Mouse (Mus musculus): ENCODE data around the gene Polr2h.
A peak's percentile ranks its signal among the peaks of the same experiment; 100 is the strongest.

The Polr2h gene

GRCm38 (mm10) chr16:20701729-20702521, 15.5 kb upstream of the Polr2h start:
- DNase-seq = no peak

GRCm38 (mm10) chr16:20702522-20702893, 15.0 kb upstream of the Polr2h start:
- peak; percentile 69 for DNase-seq

GRCm38 (mm10) chr16:20703071-20703470, 14.4 kb upstream of the Polr2h start:
- no peak for DNase-seq

GRCm38 (mm10) chr16:20703699-20704400, 13.6 kb upstream of the Polr2h start:
- no peak for DNase-seq

GRCm38 (mm10) chr16:20705786-20706185, 11.7 kb upstream of the Polr2h start:
- no peak for DNase-seq

- no peak for DNase-seq
Measured at GRCm38 (mm10) chr16:20706407-20707055, 10.9 kb upstream of the Polr2h start.

GRCm38 (mm10) chr16:20708220-20708938, 9.1 kb upstream of the Polr2h start:
- DNase-seq = no peak

- DNase-seq = peak; percentile 12
Measured at GRCm38 (mm10) chr16:20708939-20709734, 8.3 kb upstream of the Polr2h start.

GRCm38 (mm10) chr16:20710370-20710769, 7.1 kb upstream of the Polr2h start:
- DNase-seq = no peak

GRCm38 (mm10) chr16:20710810-20711209, 6.7 kb upstream of the Polr2h start:
- no peak for DNase-seq

GRCm38 (mm10) chr16:20712190-20712589, 5.3 kb upstream of the Polr2h start:
- DNase-seq = no peak

- DNase-seq = no peak
Measured at GRCm38 (mm10) chr16:20712889-20713288, 4.6 kb upstream of the Polr2h start.

GRCm38 (mm10) chr16:20714307-20715080, 3.0 kb upstream of the Polr2h start:
- no peak for DNase-seq

GRCm38 (mm10) chr16:20715161-20715560, 2.3 kb upstream of the Polr2h start:
- no peak for DNase-seq

GRCm38 (mm10) chr16:20715566-20715965, 1.9 kb upstream of the Polr2h start:
- no peak for DNase-seq

GRCm38 (mm10) chr16:20715976-20716840, 1.3 kb upstream of the Polr2h start:
- peak; percentile 86 for DNase-seq

- no peak for DNase-seq
Measured at GRCm38 (mm10) chr16:20716841-20717180, 654 bp upstream of the Polr2h start.

- DNase-seq = no peak
Measured at GRCm38 (mm10) chr16:20717978-20718670, 659 bp downstream of the Polr2h start.

GRCm38 (mm10) chr16:20721808-20722207, 4.3 kb downstream of the Polr2h start:
- no peak for DNase-seq

GRCm38 (mm10) chr16:20722736-20723135, 5.3 kb downstream of the Polr2h start:
- DNase-seq = no peak

All from right cerebral cortex, adult 18-20 months (tissue).